Mouse (Mus musculus) left cerebral cortex, adult 2 months (tissue): ENCODE measurements around the gene Sdsl. TPM values are rescaled to one million over a fixed set of nuclear protein-coding genes. Genes with fewer than 3 reads are reported as not detected.
"Not testable (repeated sequence)": the region's sequence is repeated elsewhere in the genome, so short reads cannot be mapped to it uniquely, and the experiment has no call there.

Experiments used
- DNase-seq, 2 experiments: peaks; one replicate each; pipeline ENCODE4 v3.0.0; 2021 to 2022; ENCODE audit warnings: low spot score in 2 of 2, mixed read lengths in 1 of 2; ENCODE audit errors: extremely low spot score in 1 of 2
- H3K27ac ChIP-seq: fragments of 200-600 bp; 2 replicates; pipeline ENCODE4 v1.8.1; 2022
- H3K4me3 ChIP-seq: fragments of 200-600 bp; 2 replicates; pipeline ENCODE4 v1.8.1; 2022
- CTCF ChIP-seq: fragments of 200-600 bp; IDR thresholded peaks from 2 replicates; pipeline ENCODE4 v1.8.1; 2022; ENCODE audit warnings: antibody characterized with exemption, mild to moderate bottlenecking, moderate library complexity
- intact Hi-C: fragments of 180-260 bp; cut with DNase I; formaldehyde crosslinking; loops from one replicate; pipeline ENCODE4 v1.15.1; 2025
- total RNA-seq, 2 experiments: library from RNA; stranded (reverse); gene quantifications; 2 replicates each; pipeline ENCODE4 v1.2.3; 2021

Sdsl gene
- total RNA-seq, 2 experiments from 2014 or later = 5.3 to 7.4 TPM

- no peak overlapping the region for H3K27ac ChIP-seq
- TF ChIP-seq CTCF = no peak
- H3K4me3 ChIP-seq = no peak overlapping the region
- intact Hi-C loops = loop anchor here (1.0 to 10.0 kb wide), 2 partner anchors 100 to 239 kb away; partner anchors contain the start of gene Oas2
- DNase-seq = no peak
These were observed 33.2 kb upstream of the Sdsl start for GRCm38 (mm10) chr5:120505781-120506180.

- H3K27ac ChIP-seq = no peak overlapping the region
- peak; percentile 95 for TF ChIP-seq CTCF
- peak; percentile 59 to 81 for DNase-seq
- intact Hi-C loops = loop anchor here (1.0 to 10.0 kb wide), 2 partner anchors 100 to 239 kb away; partner anchors contain the start of gene Oas2
- no peak overlapping the region for H3K4me3 ChIP-seq
These were observed 32.8 kb upstream of the Sdsl start for GRCm38 (mm10) chr5:120505368-120505767.

DNA sequence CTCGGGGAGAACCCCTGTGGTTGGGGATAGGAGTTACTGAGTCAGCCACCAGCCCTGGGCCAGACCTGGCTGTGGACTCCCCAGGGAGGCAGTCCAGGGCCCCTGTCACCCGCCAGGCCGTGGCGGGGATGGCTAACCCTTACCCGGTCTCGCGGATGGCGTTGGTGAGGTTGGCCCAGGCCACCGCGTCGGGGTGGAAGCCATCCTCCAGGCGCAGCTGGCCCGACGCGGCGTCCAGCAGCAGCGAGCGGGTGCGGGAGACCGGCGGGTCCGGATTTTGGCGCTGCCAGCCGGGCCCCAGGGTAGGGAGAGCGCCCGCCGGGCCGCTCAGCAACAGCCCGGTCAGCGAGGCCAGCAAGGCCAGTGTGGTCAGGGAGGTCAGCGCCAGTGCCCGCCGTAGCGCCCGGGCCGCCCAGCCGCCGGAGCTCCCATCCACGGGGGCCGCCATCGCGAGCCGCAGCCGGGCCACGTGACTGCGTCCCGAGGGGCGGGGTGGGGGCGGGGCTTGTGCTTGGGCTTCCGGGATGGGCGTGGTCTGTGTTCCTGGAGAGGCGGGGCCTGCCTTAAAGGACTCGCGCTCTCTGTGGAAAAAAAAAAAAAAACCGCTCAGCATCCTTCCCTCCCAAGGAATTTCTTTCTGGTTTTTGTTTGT, 30.7 kb upstream of the Sdsl start, which contains the start of gene Plbd2:
Plbd2 (minus strand) TSS at position 482 of the 652 bp plus-strand sequence.
- Histone ChIP-seq H3K4me3 (peak within 1 kb of the TSS; percentile 92), H3K27ac (peak within 1 kb of the TSS; percentile 86)
- TF ChIP-seq CTCF = no peak
- DNase-seq = peak; percentile 77 to 81
- intact Hi-C loops = loop anchor here (5.0 to 10.0 kb wide), 3 partner anchors 84 to 309 kb away; partner anchors contain the start of genes Iqcd, Oas1c, Oas2 and Tpcn1

DNA sequence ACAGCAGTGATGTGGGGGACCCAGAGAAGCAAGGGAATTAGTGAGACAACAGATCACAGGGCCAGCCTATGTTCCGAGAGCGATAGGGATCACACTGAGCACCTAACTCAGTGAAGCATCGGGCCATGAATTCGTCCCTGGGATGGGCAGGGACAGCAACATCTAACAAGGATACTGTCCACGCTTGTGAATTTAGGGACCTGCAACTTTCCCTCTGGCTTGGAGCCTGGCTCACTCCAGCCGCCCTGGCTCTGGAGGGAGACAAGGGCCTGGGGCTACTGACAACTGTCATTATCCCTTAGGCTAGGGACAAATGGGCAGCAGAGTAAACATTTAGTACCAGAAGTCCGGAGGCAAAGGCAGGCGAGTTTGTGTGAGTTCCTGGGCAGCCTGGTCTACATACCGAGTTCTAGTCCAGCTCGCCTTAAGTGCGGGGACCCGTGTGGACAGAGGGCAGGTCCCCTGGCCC, 30.1 kb upstream of the Sdsl start:
- Histone ChIP-seq H3K27ac (peak overlapping the region; percentile 86), H3K4me3 (peak overlapping the region; percentile 92)
- DNase-seq = no peak
- no peak for TF ChIP-seq CTCF
- intact Hi-C loops = loop anchor here (5.0 to 10.0 kb wide), 3 partner anchors 85 to 310 kb away; partner anchors contain the start of genes Iqcd, Oas1c, Oas2 and Tpcn1

DNA sequence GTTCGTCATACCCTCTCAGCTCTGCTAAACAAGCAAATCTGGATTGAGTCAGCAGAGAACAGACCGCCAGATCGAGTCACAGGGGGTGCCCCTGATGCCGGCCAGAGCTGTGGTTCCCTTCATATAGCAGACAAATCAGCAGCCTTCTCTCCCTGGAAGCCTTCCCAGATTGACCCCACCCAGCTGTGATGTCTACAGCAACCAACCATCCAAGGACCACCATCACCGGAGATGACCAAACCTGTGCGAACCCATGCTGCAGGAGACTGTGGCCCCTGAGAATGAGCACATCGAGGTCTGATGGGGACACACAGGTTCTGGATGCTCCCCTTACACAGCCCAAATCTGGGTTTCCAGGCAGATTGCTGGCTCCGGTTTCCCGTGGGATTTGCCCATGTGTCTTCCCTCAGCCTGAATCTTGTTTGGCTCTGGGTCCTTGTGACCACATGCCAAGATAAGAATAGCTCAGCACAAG, 29.6 kb upstream of the Sdsl start:
- DNase-seq = peak in 1 of 2 experiments; percentile 30
- intact Hi-C loops = loop anchor here (5.0 to 10.0 kb wide), 3 partner anchors 85 to 310 kb away; partner anchors contain the start of genes Iqcd, Oas1c, Oas2 and Tpcn1
- H3K27ac ChIP-seq = peak overlapping the region; percentile 86
- peak overlapping the region; percentile 92 for H3K4me3 ChIP-seq
- TF ChIP-seq CTCF = no peak

DNA sequence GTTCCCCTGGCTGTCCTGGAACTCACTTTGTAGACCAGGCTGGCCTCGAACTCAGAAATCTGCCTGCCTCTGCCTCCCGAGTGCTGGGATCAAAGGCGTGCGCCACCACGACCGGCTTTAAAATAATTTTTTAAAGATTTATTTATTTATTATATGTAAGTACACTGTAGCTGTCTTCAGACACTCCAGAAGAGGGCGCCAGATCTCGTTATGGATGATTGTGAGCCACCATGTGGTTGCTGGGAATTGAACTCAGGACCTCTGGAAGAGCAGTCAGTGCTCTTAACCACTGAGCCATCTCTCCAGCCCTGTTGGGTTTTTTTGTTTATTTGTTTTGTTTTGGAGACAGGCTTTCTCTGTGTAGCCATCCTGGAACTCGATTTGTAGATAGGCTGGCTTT, 28.0 kb upstream of the Sdsl start:
- intact Hi-C loops = loop anchor here (5.0 to 10.0 kb wide), 3 partner anchors 87 to 312 kb away; partner anchors contain the start of genes Iqcd, Oas1c, Oas2 and Tpcn1

DNA sequence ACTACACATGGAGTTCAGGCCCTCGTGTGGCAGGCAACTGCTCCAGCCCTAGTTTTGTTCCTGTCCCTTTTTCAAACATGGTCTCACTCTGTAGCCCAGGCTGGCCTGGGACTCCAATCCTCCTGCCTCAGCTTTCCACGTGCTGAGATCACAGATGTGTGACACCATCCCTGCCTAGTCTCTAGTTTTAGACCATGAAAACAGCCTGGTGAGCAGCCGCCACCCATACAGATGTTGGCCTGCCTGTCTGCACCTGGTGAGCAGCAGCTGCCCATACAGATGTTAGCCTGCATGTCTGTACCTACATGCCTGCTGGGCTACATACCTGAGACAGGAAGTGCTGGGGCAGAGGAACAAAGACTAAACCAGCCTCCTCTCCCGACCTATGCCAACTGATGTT, 26.6 kb upstream of the Sdsl start:
- TF ChIP-seq CTCF = no peak
- H3K4me3 ChIP-seq = no peak overlapping the region

More for the DNA sequence above, 28.0 kb upstream of the Sdsl start:
- TF ChIP-seq CTCF = peak; percentile 41
- not testable (repeated sequence) for H3K4me3 ChIP-seq, H3K27ac ChIP-seq, DNase-seq

GRCm38 (mm10) chr5:120497071-120497470, 24.5 kb upstream of the Sdsl start:
- TF ChIP-seq CTCF = no peak
- no peak for DNase-seq
- intact Hi-C loops = no loop called here

More for the DNA sequence above, 26.6 kb upstream of the Sdsl start:
- intact Hi-C loops = no loop called here
- no peak for DNase-seq
- no peak overlapping the region for H3K27ac ChIP-seq

GRCm38 (mm10) chr5:120495703-120496226, 23.2 kb upstream of the Sdsl start:
- no peak for DNase-seq
- no peak for TF ChIP-seq CTCF
- H3K4me3 ChIP-seq = no peak overlapping the region
- H3K27ac ChIP-seq = peak overlapping the region; percentile 29
- intact Hi-C loops = no loop called here

More at GRCm38 (mm10) chr5:120497071-120497470, 24.5 kb upstream of the Sdsl start:
- Histone ChIP-seq H3K4me3 (no peak overlapping the region), H3K27ac (no peak overlapping the region)

DNA sequence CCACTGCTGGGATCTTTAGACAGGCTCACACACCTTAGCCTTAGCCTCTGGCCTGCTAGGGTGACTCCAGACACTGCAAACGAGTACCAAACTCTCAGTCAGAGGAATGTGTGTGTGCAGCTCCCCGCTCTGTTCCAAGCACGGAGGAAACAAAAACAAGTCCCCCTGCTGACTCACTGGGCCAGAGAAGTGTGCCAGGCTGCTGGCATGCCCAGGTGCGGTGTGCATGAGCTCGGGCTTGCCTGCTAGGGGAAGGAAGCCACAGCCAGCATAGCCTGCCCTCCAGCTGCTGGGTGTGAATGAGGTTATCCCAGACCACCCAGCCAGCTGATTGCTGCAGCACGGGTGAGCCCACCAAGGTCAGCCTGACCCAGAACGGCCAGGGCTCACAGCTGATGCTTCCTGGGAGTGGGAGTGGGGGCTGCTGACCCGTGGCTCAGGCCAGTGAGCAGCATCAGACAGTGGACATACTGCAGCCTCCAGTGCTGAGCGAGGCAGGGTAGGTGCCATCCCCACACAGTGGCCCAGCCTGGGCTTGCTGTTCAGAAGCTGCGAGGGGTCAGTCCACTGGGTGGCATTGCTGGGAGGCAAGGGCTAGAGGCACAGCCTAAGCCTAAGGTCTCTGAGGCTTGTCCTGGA, 22.6 kb upstream of the Sdsl start:
- Histone ChIP-seq H3K4me3 (no peak overlapping the region), H3K27ac (peak overlapping the region; percentile 36)
- no peak for TF ChIP-seq CTCF
- intact Hi-C loops = no loop called here
- DNase-seq = peak in 1 of 2 experiments; percentile 35

DNA sequence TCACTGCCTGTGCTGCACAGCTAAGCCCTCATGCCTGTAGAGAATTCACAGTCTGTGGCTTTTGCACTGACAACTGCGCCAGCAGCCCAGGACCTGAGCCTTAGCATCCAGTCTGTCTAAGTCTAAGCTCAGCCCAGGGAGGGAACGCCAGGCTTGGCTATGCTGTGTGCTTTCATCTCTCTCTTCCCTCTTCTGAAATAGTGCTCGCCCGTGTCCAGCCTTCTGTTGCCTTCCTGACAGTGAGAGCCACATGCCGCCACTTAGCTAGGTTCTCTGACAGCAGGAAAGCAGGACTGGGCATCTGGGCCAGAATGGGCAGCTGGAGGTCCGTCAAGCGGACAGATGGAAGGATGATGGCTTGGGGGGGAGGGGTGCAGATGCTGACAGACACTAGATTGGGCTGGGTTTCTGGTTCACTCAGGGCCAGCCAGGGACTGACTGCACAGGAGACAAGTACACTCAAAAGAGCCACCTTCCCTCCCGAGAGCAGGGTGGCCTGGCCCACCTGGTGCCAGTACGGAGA, 21.3 kb upstream of the Sdsl start:
- DNase-seq = no peak
- Histone ChIP-seq H3K4me3 (no peak overlapping the region), H3K27ac (no peak overlapping the region)
- TF ChIP-seq CTCF = no peak
- intact Hi-C loops = no loop called here
